Mouse (Mus musculus) liver, postnatal 0 days (tissue): ENCODE data around the gene Mxi1. TPM values are rescaled to one million over a fixed set of nuclear protein-coding genes. Genes with fewer than 3 reads are reported as not detected.
A peak's percentile ranks its signal among the peaks of the same experiment; 100 is the strongest.

ENCODE experiments used
- ATAC-seq: fragments of 200-750 bp; cut with Nextera tagmentation; 2 replicates; pipeline ENCODE4 v1.8.0; 2017; ENCODE audit warnings: mild to moderate bottlenecking, moderate library complexity
- DNase-seq: peaks from one replicate; pipeline ENCODE4 v3.0.0-alpha.2; 2016
- H3K27ac ChIP-seq: fragments of 300-500 bp; sonication (generic); 2 replicates; pipeline ENCODE4 v1.5.1; 2014; ENCODE audit warnings: antibody characterized with exemption, moderate library complexity, mild to moderate bottlenecking, low read depth
- H3K27me3 ChIP-seq: fragments of 300-500 bp; sonication (generic); 2 replicates; pipeline ENCODE4 v1.6.1; 2014; ENCODE audit warnings: low read length, control low read depth, mixed read lengths; ENCODE audit not compliant: insufficient read depth
- H3K36me3 ChIP-seq: fragments of 300-500 bp; sonication (generic); replicated peaks from 2 replicates; pipeline ENCODE4 v1.6.1; 2014; ENCODE audit warnings: mild to moderate bottlenecking, control low read depth, low read length, moderate library complexity, mixed read lengths; ENCODE audit not compliant: insufficient read depth
- H3K4me1 ChIP-seq: fragments of 300-500 bp; sonication (generic); 2 replicates; pipeline ENCODE4 v1.6.1; 2014; ENCODE audit warnings: antibody characterized with exemption, mild to moderate bottlenecking, control low read depth; ENCODE audit not compliant: insufficient read depth
- H3K4me2 ChIP-seq: fragments of 300-500 bp; sonication (generic); 2 replicates; pipeline ENCODE4 v1.6.1; 2014; ENCODE audit warnings: low read depth, mild to moderate bottlenecking, low read length, moderate library complexity, mixed read lengths
- H3K4me3 ChIP-seq: fragments of 300-500 bp; sonication (generic); 2 replicates; pipeline ENCODE4 v1.5.1; 2014; ENCODE audit warnings: low read depth, low read length
- H3K9ac ChIP-seq: fragments of 300-500 bp; sonication (generic); replicated peaks from 2 replicates; pipeline ENCODE4 v1.6.1; 2014; ENCODE audit warnings: mild to moderate bottlenecking, moderate library complexity
- H3K9me3 ChIP-seq: fragments of 300-500 bp; sonication (generic); 2 replicates; pipeline ENCODE4 v1.6.1; 2016; ENCODE audit warnings: mild to moderate bottlenecking, control low read depth, low read length, mixed read lengths
- CTCF ChIP-seq: sonication (generic); IDR thresholded peaks from 2 replicates; pipeline ENCODE4 v1.5.1; 2016; ENCODE audit warnings: antibody characterized with exemption, low read depth
- EP300 ChIP-seq: IDR thresholded peaks from 2 replicates; pipeline ENCODE4 v1.6.1; 2016; ENCODE audit warnings: antibody characterized with exemption, low read depth, mild to moderate bottlenecking
- WGBS: fragments of 180-500 bp; shearing (Covaris S2); extraction: QIAGEN DNeasy Blood & Tissue Kit; methylation state at CpG from one replicate; pipeline ENCODE4 v1.1.7; 2014; ENCODE audit not compliant: insufficient replicate concordance; 5-methylcytosine and 5-hydroxymethylcytosine counted together
- polyA plus RNA-seq: library from polyadenylated mRNA; unstranded; fragments of >200 nt; fragmentation: Nextera tagmentation; extraction: Ambion mirVana; gene quantifications from 2 replicates; pipeline ENCODE4 v1.2.1, GENCODE M21; 2015

Gene Mxi1
- polyA plus RNA-seq, 1 experiment from 2014 or later, result 24.5 TPM

DNA sequence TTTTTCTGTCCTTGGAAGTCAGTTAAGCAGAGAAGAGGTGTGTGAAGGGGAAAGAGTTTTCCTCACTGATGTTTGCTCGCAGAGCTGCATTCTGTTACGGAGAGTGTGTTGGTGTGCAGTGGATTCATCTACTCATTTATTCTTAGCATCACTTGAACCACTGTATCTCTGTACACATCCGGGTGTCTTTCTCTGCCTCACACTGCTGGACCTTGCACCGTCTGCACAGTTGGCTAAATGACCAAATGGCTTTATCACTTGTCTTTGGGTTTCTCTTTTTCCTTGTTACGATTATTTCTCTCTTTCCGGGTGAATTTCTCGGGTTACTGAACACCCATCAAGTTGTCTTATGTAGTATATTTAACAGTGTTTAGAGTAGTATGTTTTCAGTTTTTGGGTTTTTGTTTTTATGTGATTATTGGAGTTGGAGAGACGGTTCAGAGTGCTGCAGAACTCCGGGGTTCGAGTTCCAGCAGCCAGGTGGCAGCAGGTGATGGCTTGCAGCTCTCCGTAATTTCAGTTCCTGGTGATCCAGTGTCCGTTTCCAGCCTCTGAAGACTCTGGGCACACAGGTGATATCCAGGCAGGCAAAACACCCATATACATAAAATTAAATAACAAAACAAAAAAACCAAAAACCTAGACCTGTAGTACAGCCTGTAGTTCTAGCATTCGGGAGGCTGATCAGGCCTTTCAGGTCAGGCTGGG lies 33.0 kb downstream of the Mxi1 start:
- no peaks in the 10 kb centered on the region for H3K9me3 ChIP-seq
- DNase-seq, result no peak
- peak; percentile 12; the same call in 1 of the 2 replicates for TF ChIP-seq CTCF
- no peak for TF ChIP-seq EP300
- 82% methylated on average over 13 of the region's 13 CpGs for WGBS
- peaks cover 13% of the 10 kb centered on the region for H3K36me3 ChIP-seq
- no peak overlapping the region for H3K4me3 ChIP-seq
- no peaks in the 10 kb centered on the region for H3K27me3 ChIP-seq
- no peak for ATAC-seq
- peak overlapping the region; percentile 55 for H3K4me2 ChIP-seq
- 0 out of 2 replicates have a peak overlapping the region, but pooled peaks have one; percentile 55 for H3K9ac ChIP-seq
- no peaks in the 10 kb centered on the region for H3K4me1 ChIP-seq
- peak overlapping the region; percentile 82 for H3K27ac ChIP-seq

DNA sequence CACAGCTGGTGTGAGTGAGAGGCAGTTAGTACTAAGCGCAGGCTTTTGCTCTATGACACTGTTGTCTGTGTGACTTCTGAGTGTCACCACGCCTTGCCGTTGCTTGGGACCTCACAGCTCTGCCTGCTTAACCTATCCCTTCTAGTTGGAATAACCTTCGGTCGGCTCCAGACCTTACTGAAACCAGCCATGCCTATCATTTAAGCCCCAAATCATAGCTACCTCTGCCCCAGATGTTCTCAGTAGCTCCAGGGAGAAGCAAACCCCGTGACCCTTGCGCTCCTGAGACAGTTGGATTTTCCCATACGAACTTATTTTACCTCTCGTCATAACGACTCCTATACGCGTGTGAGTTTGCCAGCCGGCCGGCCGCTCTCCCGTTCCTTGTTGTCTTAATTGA lies 33.7 kb downstream of the Mxi1 start:
- no peaks in the 10 kb centered on the region for H3K27me3 ChIP-seq
- H3K36me3 ChIP-seq, result peaks cover 13% of the 10 kb centered on the region
- peak overlapping the region; percentile 55; the same call in 1 of the 2 replicates for H3K9ac ChIP-seq
- no peak for DNase-seq
- 0 out of 2 replicates have a peak overlapping the region, but pooled peaks have one; percentile 13 for H3K4me3 ChIP-seq
- H3K27ac ChIP-seq, result peak overlapping the region; percentile 82
- WGBS, result 79% methylated on average over 16 of the region's 16 CpGs
- H3K9me3 ChIP-seq, result no peaks in the 10 kb centered on the region
- TF ChIP-seq EP300, result no peak
- TF ChIP-seq CTCF, result no peak
- no peaks in the 10 kb centered on the region for H3K4me1 ChIP-seq
- ATAC-seq, result peak; percentile 51
- peak overlapping the region; percentile 55 for H3K4me2 ChIP-seq

GRCm38 (mm10) chr19:53345766-53346165 lies 35.4 kb downstream of the Mxi1 start:
- TF ChIP-seq CTCF (no peak), EP300 (no peak)
- Histone ChIP-seq H3K9me3 (no peaks in the 10 kb centered on the region), H3K4me2 (no peak overlapping the region), H3K27me3 (no peaks in the 10 kb centered on the region), H3K36me3 (peaks cover 14% of the 10 kb centered on the region), H3K4me3 (no peak overlapping the region), H3K27ac (no peak overlapping the region), H3K4me1 (no peaks in the 10 kb centered on the region), H3K9ac (no peak overlapping the region)
- ATAC-seq, result no peak
- WGBS, result 89% methylated on average over 14 of the region's 14 CpGs
- no peak for DNase-seq

- H3K27ac ChIP-seq, result no peak overlapping the region
- no peak overlapping the region for H3K4me2 ChIP-seq
- TF ChIP-seq EP300 (no peak), CTCF (no peak)
- no peaks in the 10 kb centered on the region for H3K9me3 ChIP-seq
- peaks cover 17% of the 10 kb centered on the region for H3K36me3 ChIP-seq
- 84% methylated on average over 7 of the region's 7 CpGs for WGBS
- DNase-seq, result no peak
- H3K4me1 ChIP-seq, result 0 out of 2 replicates have a peak, but pooled peaks cover 2% of the 10 kb centered on the region
- no peak overlapping the region for H3K4me3 ChIP-seq
- no peak for ATAC-seq
- H3K9ac ChIP-seq, result no peak overlapping the region
- no peaks in the 10 kb centered on the region for H3K27me3 ChIP-seq
Measured at GRCm38 (mm10) chr19:53353864-53354263, 43.5 kb downstream of the Mxi1 start.

DNA sequence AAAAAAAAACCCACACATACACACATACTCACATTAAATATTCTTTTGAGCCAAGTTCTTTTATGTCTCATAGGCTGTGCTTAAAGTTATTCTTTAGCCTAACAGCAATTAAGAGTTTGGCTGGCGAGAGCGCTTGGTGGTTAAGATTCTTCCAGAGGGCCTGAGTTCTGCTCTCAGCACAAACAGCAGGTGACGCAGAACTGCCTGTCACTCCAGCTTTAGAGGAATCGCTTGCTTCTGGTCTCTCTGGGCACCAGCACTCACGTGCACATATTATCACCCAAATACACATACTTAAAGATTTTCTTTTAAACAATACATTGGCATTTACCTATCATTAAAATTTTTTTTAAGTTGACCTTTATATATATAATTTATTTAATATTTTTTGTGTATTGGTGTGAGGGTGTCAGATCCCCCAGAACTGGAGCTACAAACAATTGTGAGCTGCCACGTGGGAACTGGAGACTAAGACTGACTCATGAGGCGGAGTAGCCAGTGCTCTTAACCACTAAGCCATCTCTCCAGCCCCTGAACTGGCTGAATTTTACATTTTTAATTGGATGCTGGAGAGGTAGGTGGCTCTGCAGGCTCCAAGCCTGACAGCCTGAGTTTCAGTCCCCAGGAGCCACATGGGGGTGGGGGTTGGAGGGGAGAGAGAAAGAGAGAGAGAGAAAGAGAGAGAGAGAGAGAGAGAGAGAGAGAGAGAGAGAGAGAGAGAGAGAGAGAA lies 44.1 kb downstream of the Mxi1 start:
- Histone ChIP-seq H3K4me1 (peaks cover 7% of the 10 kb centered on the region; the same call in 1 of the 2 replicates), H3K27ac (no peak overlapping the region), H3K4me2 (no peak overlapping the region), H3K9me3 (no peaks in the 10 kb centered on the region), H3K27me3 (no peaks in the 10 kb centered on the region), H3K9ac (no peak overlapping the region), H3K4me3 (no peak overlapping the region), H3K36me3 (peaks cover 16% of the 10 kb centered on the region)
- TF ChIP-seq CTCF (no peak), EP300 (no peak)
- 89% methylated on average over 7 of the region's 7 CpGs for WGBS
- DNase-seq (no peak), ATAC-seq (no peak)

DNA sequence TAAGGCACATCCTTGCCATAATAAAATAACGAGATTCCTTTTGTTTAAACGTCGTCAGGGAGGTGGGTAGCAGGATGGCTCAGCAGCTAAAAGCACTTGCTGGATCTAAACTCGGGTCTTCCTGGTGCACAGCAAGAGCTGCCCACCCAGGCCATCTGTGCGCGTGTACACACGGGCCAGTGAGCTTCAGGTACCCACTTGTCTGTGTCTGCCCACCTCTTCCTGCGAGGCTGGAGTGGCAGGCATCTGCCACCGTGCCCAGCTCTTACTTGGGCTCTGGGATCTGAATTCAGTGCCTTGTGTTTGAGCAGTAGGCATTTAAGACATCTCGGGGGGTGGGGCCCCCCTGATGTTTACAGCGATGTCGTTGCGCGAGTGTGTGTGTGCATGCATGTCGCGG lies 44.7 kb downstream of the Mxi1 start:
- DNase-seq, result no peak
- H3K27ac ChIP-seq, result no peak overlapping the region
- peaks cover 15% of the 10 kb centered on the region for H3K36me3 ChIP-seq
- no peak overlapping the region for H3K9ac ChIP-seq
- TF ChIP-seq EP300 (no peak), CTCF (no peak)
- no peaks in the 10 kb centered on the region for H3K9me3 ChIP-seq
- H3K27me3 ChIP-seq, result no peaks in the 10 kb centered on the region
- no peak overlapping the region for H3K4me3 ChIP-seq
- peaks cover 7% of the 10 kb centered on the region; the same call in 1 of the 2 replicates for H3K4me1 ChIP-seq
- WGBS, result 91% methylated on average over 16 of the region's 16 CpGs
- H3K4me2 ChIP-seq, result no peak overlapping the region
- ATAC-seq, result no peak
